Mouse (Mus musculus) heart, embryonic 16.5 days (tissue): Measurements from ENCODE around the gene Cyld. TPM values are rescaled to one million over a fixed set of nuclear protein-coding genes. Genes with fewer than 3 reads are reported as not detected.

Source experiments
- ATAC-seq: fragments of 200-750 bp; cut with Nextera tagmentation; replicated peaks from 2 replicates; pipeline ENCODE4 v1.8.0; 2017; ENCODE audit warnings: moderate number of reproducible peaks; ENCODE audit not compliant: insufficient read depth, low FRiP score; ENCODE audit errors: extremely low read depth
- H3K27ac ChIP-seq: fragments of 300-500 bp; sonication (generic); 2 replicates; pipeline ENCODE4 v1.5.1; 2014; ENCODE audit warnings: mild to moderate bottlenecking, low read length, control low read depth, moderate library complexity
- H3K27me3 ChIP-seq: fragments of 300-500 bp; sonication (generic); 2 replicates; pipeline ENCODE4 v1.6.1; 2014; ENCODE audit warnings: low read length, mixed read lengths; ENCODE audit not compliant: control insufficient read depth, insufficient read depth
- H3K36me3 ChIP-seq: fragments of 300-500 bp; sonication (generic); 2 replicates; pipeline ENCODE4 v1.6.1; 2014; ENCODE audit not compliant: control insufficient read depth, insufficient read depth
- H3K4me1 ChIP-seq: fragments of 300-500 bp; sonication (generic); 2 replicates; pipeline ENCODE4 v1.6.1; 2014; ENCODE audit warnings: low read length, mixed read lengths; ENCODE audit not compliant: control insufficient read depth, insufficient read depth
- H3K4me2 ChIP-seq: fragments of 300-500 bp; sonication (generic); 2 replicates; pipeline ENCODE4 v1.6.1; 2014; ENCODE audit warnings: low read depth, mild to moderate bottlenecking, control low read depth, low read length
- H3K4me3 ChIP-seq: fragments of 300-500 bp; sonication (generic); 2 replicates; pipeline ENCODE4 v1.5.1; 2014; ENCODE audit warnings: mild to moderate bottlenecking, control low read depth, low read length
- H3K9ac ChIP-seq: fragments of 300-500 bp; sonication (generic); 2 replicates; pipeline ENCODE4 v1.6.1; 2014; ENCODE audit warnings: low read length, control low read depth
- H3K9me3 ChIP-seq: fragments of 300-500 bp; sonication (generic); replicated peaks from 2 replicates; pipeline ENCODE4 v1.6.1; 2016; ENCODE audit warnings: low read length; ENCODE audit not compliant: control insufficient read depth
- WGBS: fragments of 180-500 bp; shearing (Covaris S2); extraction: QIAGEN DNeasy Blood & Tissue Kit; methylation state at CpG from one replicate; pipeline ENCODE4 v1.1.7; 2014; 5-methylcytosine and 5-hydroxymethylcytosine counted together
- polyA plus RNA-seq: library from polyadenylated mRNA; unstranded; fragments of >200 nt; fragmentation: Nextera tagmentation; extraction: Ambion mirVana; gene quantifications from 2 replicates; pipeline ENCODE4 v1.2.1, GENCODE M21; 2015

Gene Cyld
- polyA plus RNA-seq, 1 experiment from 2014 or later = 12.7 TPM

DNA sequence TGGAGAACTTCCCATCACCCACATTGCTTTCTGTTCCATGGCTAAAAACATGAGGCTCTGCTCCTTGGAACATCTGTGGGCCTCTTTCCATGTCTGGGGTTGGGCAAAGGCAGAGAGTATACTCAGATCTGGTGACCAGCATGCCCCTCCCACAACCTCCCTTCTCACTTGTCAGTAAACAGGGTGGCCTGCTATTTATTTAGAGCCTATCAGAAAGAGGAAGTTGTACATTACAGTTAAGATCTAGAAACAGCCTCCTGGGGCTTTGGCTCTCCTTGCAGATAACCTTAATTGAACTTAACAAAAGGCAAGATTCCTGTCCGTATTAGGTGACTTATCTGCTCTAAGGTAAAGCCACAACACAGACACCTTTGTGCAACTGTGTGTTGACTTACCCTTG, 30.4 kb upstream of the Cyld start:
- H3K4me2 ChIP-seq = no peak overlapping the region
- no peaks in the 10 kb centered on the region for H3K9me3 ChIP-seq
- no peak overlapping the region for H3K9ac ChIP-seq
- no peak for ATAC-seq
- no peak overlapping the region for H3K27ac ChIP-seq
- 39% methylated on average over 1 of the region's 1 CpGs for WGBS
- H3K27me3 ChIP-seq = peaks cover 2% of the 10 kb centered on the region; the same call in 1 of the 2 replicates
- H3K36me3 ChIP-seq = no peaks in the 10 kb centered on the region
- no peak overlapping the region for H3K4me3 ChIP-seq
- H3K4me1 ChIP-seq = no peaks in the 10 kb centered on the region

- no peak overlapping the region for H3K27ac ChIP-seq
- H3K9me3 ChIP-seq = no peaks in the 10 kb centered on the region
- ATAC-seq = no peak
- H3K4me1 ChIP-seq = no peaks in the 10 kb centered on the region
- H3K36me3 ChIP-seq = no peaks in the 10 kb centered on the region
- 65% methylated on average over 14 of the region's 14 CpGs for WGBS
- H3K4me2 ChIP-seq = no peak overlapping the region
- no peak overlapping the region for H3K9ac ChIP-seq
- peaks cover 2% of the 10 kb centered on the region; the same call in 1 of the 2 replicates for H3K27me3 ChIP-seq
- H3K4me3 ChIP-seq = no peak overlapping the region
Measured at GRCm38 (mm10) chr8:88668400-88669086, 28.3 kb upstream of the Cyld start.

- H3K36me3 ChIP-seq = no peaks in the 10 kb centered on the region
- no peaks in the 10 kb centered on the region for H3K9me3 ChIP-seq
- no peak overlapping the region for H3K9ac ChIP-seq
- no peaks in the 10 kb centered on the region for H3K4me1 ChIP-seq
- peaks cover 2% of the 10 kb centered on the region; the same call in 1 of the 2 replicates for H3K27me3 ChIP-seq
- no peak overlapping the region for H3K4me3 ChIP-seq
- WGBS = 80% methylated on average over 6 of the region's 6 CpGs
- H3K4me2 ChIP-seq = no peak overlapping the region
- H3K27ac ChIP-seq = no peak overlapping the region
- no peak for ATAC-seq
Measured at GRCm38 (mm10) chr8:88670782-88671181, 26.0 kb upstream of the Cyld start.

DNA sequence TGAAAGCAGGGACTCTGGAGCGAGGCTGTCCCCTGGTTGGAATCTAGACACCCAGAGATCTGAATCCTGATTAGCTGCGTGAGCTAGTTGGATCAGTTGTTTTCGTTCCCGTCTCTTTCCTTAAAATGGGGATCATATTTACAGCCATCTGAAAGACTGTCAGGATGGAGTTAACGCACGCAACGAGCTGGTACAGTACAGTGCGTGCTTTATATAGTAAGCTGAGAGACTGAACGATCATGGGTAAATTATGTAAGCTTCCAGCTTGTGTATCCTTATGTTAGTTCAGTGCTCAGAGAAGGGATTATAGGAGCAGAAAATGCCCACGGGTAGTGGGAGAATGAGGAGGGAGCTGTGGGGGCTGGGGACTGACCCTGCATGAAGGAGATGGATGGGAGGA, 25.3 kb upstream of the Cyld start:
- 79% methylated on average over 10 of the region's 10 CpGs for WGBS
- no peak overlapping the region for H3K4me3 ChIP-seq
- peaks cover 2% of the 10 kb centered on the region; the same call in 1 of the 2 replicates for H3K27me3 ChIP-seq
- no peak overlapping the region for H3K9ac ChIP-seq
- H3K4me1 ChIP-seq = no peaks in the 10 kb centered on the region
- no peak overlapping the region for H3K4me2 ChIP-seq
- no peak overlapping the region for H3K27ac ChIP-seq
- ATAC-seq = no peak
- no peaks in the 10 kb centered on the region for H3K9me3 ChIP-seq
- no peaks in the 10 kb centered on the region for H3K36me3 ChIP-seq

DNA sequence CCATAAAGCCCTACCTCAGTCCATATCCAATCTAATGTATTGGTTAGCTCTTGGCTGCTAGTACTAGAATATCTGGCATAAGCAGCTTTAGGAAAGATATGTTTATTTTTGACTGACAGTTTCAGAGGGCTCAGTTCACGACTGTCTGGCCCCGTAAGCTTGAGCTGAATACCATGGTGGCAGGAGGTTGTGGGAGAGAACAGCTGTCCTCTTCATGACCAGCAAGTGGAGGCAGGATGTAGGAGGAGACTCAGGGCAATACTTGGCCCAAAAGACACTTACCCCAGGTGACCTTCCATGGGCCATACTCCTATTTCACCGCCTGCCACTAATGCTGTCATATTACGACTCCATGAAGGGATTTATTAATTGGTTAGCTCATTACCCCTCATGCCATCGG, 23.0 kb upstream of the Cyld start:
- WGBS = 79% methylated on average over 5 of the region's 5 CpGs
- ATAC-seq = no peak
- H3K9ac ChIP-seq = no peak overlapping the region
- H3K4me3 ChIP-seq = no peak overlapping the region
- no peaks in the 10 kb centered on the region for H3K4me1 ChIP-seq
- no peaks in the 10 kb centered on the region for H3K9me3 ChIP-seq
- no peak overlapping the region for H3K27ac ChIP-seq
- no peaks in the 10 kb centered on the region; the same call in 1 of the 2 replicates for H3K27me3 ChIP-seq
- no peak overlapping the region for H3K4me2 ChIP-seq
- no peaks in the 10 kb centered on the region for H3K36me3 ChIP-seq

DNA sequence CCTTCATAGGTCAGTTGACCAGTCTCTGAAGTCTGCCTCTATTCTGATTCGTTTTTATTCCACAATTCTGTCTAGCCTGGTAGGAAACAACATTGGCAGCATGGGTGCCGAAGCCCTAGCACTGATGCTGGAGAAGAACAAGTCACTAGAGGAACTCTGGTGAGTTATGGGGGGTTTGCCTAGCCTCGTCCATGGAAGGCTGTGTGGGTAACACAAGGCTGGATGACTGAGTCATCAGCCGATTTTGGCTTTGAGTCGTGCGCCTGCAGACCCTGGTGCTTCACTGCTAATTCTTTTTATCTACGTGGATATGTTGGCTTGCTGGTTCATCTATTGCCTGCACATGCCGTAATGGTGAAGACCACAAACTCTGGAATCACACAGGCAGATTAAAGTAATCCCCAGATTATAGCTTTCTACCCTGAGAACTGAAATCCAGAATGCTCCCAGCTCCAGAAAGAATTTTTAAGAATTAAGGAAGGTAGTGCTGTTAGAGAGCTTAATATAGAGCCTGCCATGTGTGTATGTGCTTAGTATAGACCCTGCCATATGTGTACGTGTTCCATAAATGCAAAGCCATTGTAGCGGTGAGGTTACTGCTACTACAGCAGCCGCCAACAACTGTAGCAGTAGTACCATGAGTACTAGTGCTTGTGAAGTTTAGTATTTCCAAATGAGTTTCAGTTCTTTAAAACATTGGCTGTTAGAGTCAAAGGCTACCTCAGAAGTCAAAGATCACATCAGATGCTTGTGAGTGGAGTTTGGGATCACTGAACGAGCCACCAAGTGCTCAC, 21.3 kb upstream of the Cyld start:
- 79% methylated on average over 12 of the region's 12 CpGs for WGBS
- Histone ChIP-seq H3K4me3 (no peak overlapping the region), H3K9ac (no peak overlapping the region), H3K9me3 (no peaks in the 10 kb centered on the region), H3K27me3 (no peaks in the 10 kb centered on the region; the same call in 1 of the 2 replicates), H3K4me2 (no peak overlapping the region), H3K4me1 (no peaks in the 10 kb centered on the region), H3K36me3 (no peaks in the 10 kb centered on the region), H3K27ac (no peak overlapping the region)
- no peak for ATAC-seq

- H3K9me3 ChIP-seq = no peaks in the 10 kb centered on the region
- H3K9ac ChIP-seq = no peak overlapping the region
- H3K27ac ChIP-seq = no peak overlapping the region
- 81% methylated on average over 8 of the region's 8 CpGs for WGBS
- no peak overlapping the region for H3K4me3 ChIP-seq
- H3K36me3 ChIP-seq = no peaks in the 10 kb centered on the region
- H3K4me2 ChIP-seq = no peak overlapping the region
- no peak for ATAC-seq
- no peaks in the 10 kb centered on the region for H3K27me3 ChIP-seq
- H3K4me1 ChIP-seq = no peaks in the 10 kb centered on the region
Measured at GRCm38 (mm10) chr8:88677071-88677470, 19.8 kb upstream of the Cyld start.

GRCm38 (mm10) chr8:88680566-88680965, 16.3 kb upstream of the Cyld start:
- Histone ChIP-seq H3K9ac (no peak overlapping the region), H3K9me3 (no peaks in the 10 kb centered on the region), H3K4me3 (no peak overlapping the region), H3K27ac (no peak overlapping the region), H3K4me1 (no peaks in the 10 kb centered on the region), H3K36me3 (no peaks in the 10 kb centered on the region), H3K4me2 (no peak overlapping the region), H3K27me3 (no peaks in the 10 kb centered on the region)
- WGBS = 93% methylated on average over 2 of the region's 2 CpGs
- no peak for ATAC-seq

GRCm38 (mm10) chr8:88681046-88681445, 15.8 kb upstream of the Cyld start:
- H3K4me1 ChIP-seq = no peaks in the 10 kb centered on the region
- ATAC-seq = no peak
- H3K4me3 ChIP-seq = no peak overlapping the region
- WGBS = 78% methylated on average over 8 of the region's 8 CpGs
- H3K4me2 ChIP-seq = no peak overlapping the region
- H3K27ac ChIP-seq = no peak overlapping the region
- H3K36me3 ChIP-seq = no peaks in the 10 kb centered on the region
- no peak overlapping the region for H3K9ac ChIP-seq
- no peaks in the 10 kb centered on the region for H3K9me3 ChIP-seq
- H3K27me3 ChIP-seq = no peaks in the 10 kb centered on the region
